Mouse (Mus musculus): ENCODE results near the gene Scin.

- TF ChIP-seq CTCF (IDR thresholded peaks at IDR 0.05; ENCODE audit: extremely low read depth, insufficient read length, insufficient replicate concordance, low read depth, low read length) (no peak), POLR2A (IDR thresholded peaks at IDR 0.05; ENCODE audit: low read depth, low read length) (no peak)
Measured at GRCm38 (mm10) chr12:40090017-40090416, 44.0 kb downstream of the Scin start.
